23 mouse cellular contexts compared by ENCODE assay signal in the genomic region with DNA sequence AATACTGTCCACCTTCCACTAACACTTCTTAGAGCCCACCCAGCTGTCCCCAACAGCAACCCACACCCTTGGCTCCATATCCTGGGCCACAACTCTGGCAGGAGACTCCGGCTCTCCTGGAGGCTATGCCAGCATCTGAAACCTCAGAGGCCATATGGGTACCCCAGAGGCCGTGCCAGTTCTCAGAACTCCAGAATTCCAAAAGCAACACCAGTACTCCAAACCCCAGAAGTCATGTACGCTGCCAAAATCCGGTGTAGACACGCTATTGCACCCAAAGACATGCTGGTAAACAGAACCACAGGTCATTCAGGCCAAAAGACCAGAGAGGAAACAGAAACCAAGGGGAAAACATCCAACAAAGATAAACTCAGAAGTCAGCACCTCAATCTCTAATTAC.
DNase-seq lines count a peak whose midpoint lies in the region; ATAC-seq lines count a peak whose summit lies in the region.
"Had no signal": no experiment of that assay in that cellular context is flagged by ENCODE, and none has a peak within 500 bp of the region (broad histone marks: within the 10 kb centered on the region; RNA-seq: fewer than 3 reads in every experiment).

No protein-coding gene starts in this region.

- H3K4me3 ChIP-seq in midbrain, embryonic 11.5 days (ENCODE audit: low read depth, low read length), result no peak overlapping the region
- no peak overlapping the region for H3K4me3 ChIP-seq in midbrain, embryonic 10.5 days
- H3K4me3 ChIP-seq: embryonic facial prominence, embryonic 10.5 days; forebrain, embryonic 10.5 days; heart, adult 2 months; heart, embryonic 13.5 days; left cerebral cortex, adult 2 months; limb, embryonic 10.5 days had no signal

- WGBS in midbrain, embryonic 11.5 days, result 90% methylated on average over 5 of the region's 5 CpGs
- 91% methylated on average over 5 of the region's 5 CpGs for whole genome bisulfite sequencing in midbrain, embryonic 10.5 days

- no peaks in the 10 kb centered on the region for H3K4me1 ChIP-seq in midbrain, embryonic 11.5 days (ENCODE audit: control insufficient read depth, insufficient read depth, low read length)
- H3K4me1 ChIP-seq in midbrain, embryonic 10.5 days, result no peaks in the 10 kb centered on the region
- H3K4me1 ChIP-seq: embryonic facial prominence, embryonic 10.5 days; forebrain, embryonic 10.5 days; limb, embryonic 10.5 days had no signal

- H3K9ac ChIP-seq in midbrain, embryonic 11.5 days (ENCODE audit: low read length), result no peak overlapping the region
- H3K9ac ChIP-seq: forebrain, postnatal 0 days; heart, embryonic 13.5 days had no signal

- H3K36me3 ChIP-seq in midbrain, embryonic 11.5 days (ENCODE audit: control insufficient read depth, insufficient read depth, low read length), result no peaks in the 10 kb centered on the region
- H3K36me3 ChIP-seq in midbrain, embryonic 10.5 days, result no peaks in the 10 kb centered on the region
- H3K36me3 ChIP-seq: embryonic facial prominence, embryonic 10.5 days; forebrain, embryonic 10.5 days; heart, embryonic 13.5 days; limb, embryonic 10.5 days had no signal

- no peak overlapping the region for H3K27ac ChIP-seq in midbrain, embryonic 11.5 days (ENCODE audit: low read depth, low read length)
- H3K27ac ChIP-seq in midbrain, embryonic 10.5 days (replicated peaks), result no peak overlapping the region
- H3K27ac ChIP-seq: embryonic facial prominence, embryonic 10.5 days; forebrain, embryonic 10.5 days; heart, adult 2 months; heart, embryonic 13.5 days; left cerebral cortex, adult 2 months; limb, embryonic 10.5 days; macrophage had no signal

- no peaks in the 10 kb centered on the region for H3K27me3 ChIP-seq in midbrain, embryonic 11.5 days (ENCODE audit: control insufficient read depth, insufficient read depth, low read length)
- no peaks in the 10 kb centered on the region for H3K27me3 ChIP-seq in midbrain, embryonic 10.5 days (ENCODE audit: low read depth, poor library complexity, severe bottlenecking)
- H3K27me3 ChIP-seq: heart, embryonic 13.5 days had no signal

- no peak overlapping the region for H3K4me2 ChIP-seq in midbrain, embryonic 11.5 days
- H3K4me2 ChIP-seq: heart, embryonic 13.5 days had no signal

- intact Hi-C loops in gastrocnemius, postnatal 14 days (cut with DNase I; ENCODE audit: low total_unique reads), result no loop called here

- no peaks in the 10 kb centered on the region for H3K9me3 ChIP-seq in midbrain, embryonic 11.5 days (ENCODE audit: control insufficient read depth, low read length)
- no peaks in the 10 kb centered on the region for H3K9me3 ChIP-seq in midbrain, embryonic 10.5 days (replicated peaks)
- H3K9me3 ChIP-seq: embryonic facial prominence, embryonic 10.5 days; forebrain, embryonic 10.5 days; heart, embryonic 13.5 days; limb, embryonic 10.5 days had no signal

- DNase-seq in adrenal gland, adult 2 months, result peak; percentile 3
- DNase-seq in adrenal gland, postnatal 4 days (ENCODE audit: low spot score in 2 of 2), result no peak
- peak; percentile 69 for DNase-seq in midbrain, embryonic 11.5 days (ENCODE audit: low spot score, missing footprints)
- DNase-seq in midbrain, embryonic 10.5 days (ENCODE audit: low spot score), result no peak
- peak; percentile 93 for DNase-seq in cerebellum, adult 9-11 months
- no peak for DNase-seq in gastrocnemius, postnatal 14 days
- no peak for DNase-seq in left cerebral cortex, adult 9 months (ENCODE audit: low spot score in 2 of 2)
- DNase-seq in right cerebral cortex, postnatal 14 days, result no peak
- DNase-seq: forebrain, postnatal 0 days; gastrocnemius, postnatal 36 days; heart, adult 2 months; heart, postnatal 14 days; kidney, postnatal 4 days; liver; spleen, adult 18-20 months had no signal

- no peak for ATAC-seq in midbrain, embryonic 11.5 days (ENCODE audit: low FRiP score)
- ATAC-seq: forebrain, postnatal 0 days; intestine, postnatal 0 days; lung, postnatal 0 days had no signal

Comparison
In these comparisons a context has a peak if more than half of its experiments do, and no peak if none do; other contexts are left out.
1. DNase-seq: peak in adrenal gland, adult 2 months (single experiment), midbrain, embryonic 11.5 days (single experiment) and cerebellum, adult 9-11 months (single experiment); none in adrenal gland, postnatal 4 days (0 of 2), midbrain, embryonic 10.5 days (single experiment), gastrocnemius, postnatal 14 days (single experiment), left cerebral cortex, adult 9 months (0 of 2) and right cerebral cortex, postnatal 14 days (single experiment).